Mouse (Mus musculus): ENCODE results near the gene Lipi.

Lipi gene

DNA sequence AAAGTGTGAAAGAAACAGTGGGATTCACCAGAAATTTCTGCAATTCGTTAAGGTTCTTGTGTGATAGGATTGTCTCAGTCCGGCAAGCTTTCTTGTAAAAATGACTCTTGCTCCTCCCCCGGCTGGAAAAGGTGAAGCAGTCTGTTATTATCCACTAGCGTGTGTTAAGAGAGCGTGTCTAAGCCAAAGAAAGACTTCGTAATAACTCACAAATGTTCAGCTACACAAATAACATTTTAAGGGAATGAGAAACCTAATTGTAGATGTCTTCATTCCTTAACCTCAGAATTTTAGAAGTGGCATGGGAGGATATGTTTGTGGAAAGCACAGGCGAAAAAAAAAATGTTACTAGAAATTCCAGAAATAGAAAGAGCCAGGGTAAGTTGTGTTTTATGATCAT, at the start of gene Lipi:
TSS of gene Lipi (minus strand) at position 101 of the 400 bp plus-strand sequence.
- no peak for DNase-seq

DNA sequence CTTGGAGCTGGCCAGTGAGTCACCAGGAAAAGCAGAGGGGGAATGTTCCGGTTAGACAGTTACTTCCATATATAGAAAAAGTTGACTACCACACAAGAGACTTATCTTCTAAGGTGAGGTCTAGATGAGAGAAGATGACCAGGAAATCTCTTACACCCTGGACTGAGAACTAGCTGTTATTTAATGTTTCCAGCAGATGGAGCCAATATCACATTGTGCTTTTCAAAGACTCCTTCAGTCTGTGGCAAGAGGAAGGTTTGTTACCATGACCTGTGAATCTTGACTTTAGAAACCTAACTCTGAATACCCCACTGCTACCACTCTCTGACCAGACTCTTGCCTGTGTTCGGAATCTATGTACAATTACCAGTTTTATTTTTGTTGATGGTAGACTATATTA, 42.0 kb upstream of the Lipi start:
- no peak for DNase-seq

DNA sequence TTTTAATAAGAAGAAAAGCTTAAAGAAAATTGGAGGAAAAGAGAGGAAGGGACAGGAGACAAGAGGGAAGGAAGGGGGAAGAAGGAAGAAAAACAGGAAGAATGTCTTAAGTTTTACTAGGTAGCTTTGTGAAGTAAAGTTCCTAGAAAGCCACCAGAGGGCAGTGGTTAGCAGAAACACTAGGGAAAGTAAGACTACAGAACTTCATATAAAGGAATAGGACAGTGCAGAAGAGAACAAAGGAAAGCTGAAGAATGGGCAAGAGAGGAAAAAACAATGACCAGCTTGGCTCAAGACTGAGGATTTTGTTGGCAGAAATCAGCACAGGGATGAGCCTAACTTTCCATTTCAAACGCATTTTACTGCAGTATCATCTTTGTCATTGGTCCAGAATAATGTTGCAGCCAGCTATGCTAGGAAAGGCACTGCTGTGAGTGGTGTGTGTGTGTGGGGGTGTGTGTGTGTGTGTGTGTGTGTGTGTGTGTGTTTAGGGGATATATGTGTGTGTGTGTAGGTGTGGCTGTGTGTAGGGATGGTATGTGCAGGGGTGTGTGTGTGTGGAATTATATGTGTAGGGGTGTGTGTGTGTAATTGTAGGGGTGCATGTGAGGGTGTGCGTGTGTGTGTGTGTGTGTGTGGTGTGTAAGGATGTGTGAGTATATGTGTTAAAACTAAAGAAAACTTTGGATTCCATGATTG, 31.9 kb upstream of the Lipi start:
- no peak for DNase-seq

DNA sequence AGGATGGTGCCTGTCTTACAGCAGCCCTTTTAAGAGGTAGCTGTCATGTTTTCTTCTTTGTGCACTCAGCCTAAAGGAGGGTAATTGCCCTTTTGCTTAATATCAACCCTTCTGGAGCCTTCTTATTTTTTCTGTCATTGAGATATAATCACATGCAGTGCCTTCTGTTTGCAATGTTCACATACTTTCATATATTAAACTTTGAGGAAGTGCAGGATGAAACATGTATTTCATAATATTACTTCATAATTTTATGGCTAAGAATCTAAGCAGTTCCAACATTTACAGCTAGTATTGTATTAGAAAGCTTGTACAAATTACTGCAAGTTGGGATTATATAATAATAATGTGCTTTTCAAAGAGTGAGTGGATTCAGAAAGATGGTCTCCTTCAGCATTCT, 26.7 kb upstream of the Lipi start:
- no peak for DNase-seq

DNA sequence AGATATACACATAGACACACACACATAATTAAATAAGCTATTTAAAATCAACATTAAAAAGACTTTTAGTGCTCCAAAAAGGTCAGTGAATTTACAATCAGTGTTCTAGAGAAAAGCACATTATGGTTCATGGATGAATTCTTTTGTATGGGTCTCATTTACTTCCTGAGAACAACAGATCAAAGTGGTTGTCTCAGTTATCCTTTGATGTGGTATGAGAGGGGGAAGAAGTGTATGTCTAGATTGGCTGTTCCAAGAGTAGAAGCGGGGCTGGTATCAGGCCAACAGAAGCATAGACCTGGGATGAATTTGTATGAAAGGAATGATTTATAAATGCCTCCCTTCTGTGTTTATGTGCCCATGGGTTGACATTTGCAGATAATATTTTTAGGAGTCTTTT, 20.6 kb upstream of the Lipi start:
- DNase-seq = no peak

DNA sequence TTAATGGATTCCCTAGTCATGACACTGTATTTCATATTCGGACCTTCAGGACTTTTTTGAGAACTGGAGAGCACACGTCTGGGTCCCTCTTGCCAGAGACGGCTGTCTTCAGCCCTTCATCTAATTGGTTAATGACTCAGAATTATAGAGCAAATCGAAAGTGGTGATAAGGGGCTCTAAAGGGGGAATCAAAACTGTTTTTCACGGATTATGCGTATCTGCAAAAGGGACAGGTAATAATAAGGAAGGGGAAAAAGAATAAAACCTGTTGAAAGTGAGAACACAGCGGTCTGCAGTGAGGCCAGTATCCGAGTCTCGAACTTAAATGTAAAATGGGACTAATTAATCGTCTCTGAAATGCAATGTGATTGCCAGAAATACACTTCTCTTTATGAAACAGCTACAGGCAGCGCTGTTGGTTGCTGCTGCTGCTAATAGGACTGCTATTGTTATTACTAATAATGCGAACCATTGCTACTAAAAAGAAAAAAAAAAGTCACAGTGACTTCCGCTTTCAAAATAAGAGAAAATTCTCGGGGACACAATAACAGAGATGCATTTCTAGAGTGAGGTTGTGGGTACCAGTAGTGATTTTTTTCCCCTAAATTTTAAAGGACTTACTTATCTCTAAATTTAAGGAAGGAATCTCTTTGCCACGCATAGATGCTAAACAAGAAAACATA, 7.8 kb upstream of the Lipi start:
- DNase-seq = no peak

DNA sequence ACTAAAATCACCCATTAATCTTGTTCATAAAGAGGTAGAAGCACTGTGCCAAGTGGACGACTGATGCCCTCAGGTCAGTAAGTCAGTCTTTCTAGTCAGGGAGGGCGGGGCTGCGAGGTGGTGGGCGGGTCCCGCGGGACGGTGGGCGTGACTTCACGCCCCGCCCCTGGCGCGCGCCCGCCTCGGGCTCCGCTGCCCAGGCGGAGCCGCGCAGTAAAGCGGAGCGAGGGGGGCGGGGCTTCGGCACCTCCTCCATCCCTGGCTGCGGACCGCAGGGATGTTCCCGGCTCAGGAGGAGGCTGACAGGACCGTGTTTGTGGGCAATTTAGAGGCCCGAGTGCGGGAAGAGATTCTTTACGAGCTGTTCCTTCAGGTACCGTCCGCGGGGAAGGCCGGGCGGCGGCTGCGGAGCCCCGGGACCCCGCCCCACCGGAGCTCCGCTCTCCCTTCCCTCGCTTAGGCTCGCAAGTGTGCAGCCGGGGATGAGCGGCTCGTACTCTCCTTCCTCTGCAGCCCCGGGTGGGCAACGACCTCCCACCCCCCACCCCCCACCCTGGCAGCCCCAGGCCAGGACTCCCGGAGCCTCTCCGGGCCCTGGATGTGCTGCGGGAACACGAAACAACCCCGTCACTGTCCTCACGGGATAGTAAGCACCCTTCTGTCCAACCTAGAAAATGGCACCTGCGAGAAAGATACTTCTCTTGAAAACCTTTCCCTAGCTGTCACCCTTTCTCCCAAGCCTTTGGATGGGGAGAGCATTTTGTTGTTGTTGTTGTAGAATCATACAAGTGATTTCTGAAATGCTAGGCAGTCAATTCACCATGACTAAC, 7.0 kb upstream of the Lipi start, which contains the start of gene Rbm11:
TSS of gene Rbm11 (plus strand) at position 174 of the 830 bp plus-strand sequence.
- peak; percentile 80 for DNase-seq

DNA sequence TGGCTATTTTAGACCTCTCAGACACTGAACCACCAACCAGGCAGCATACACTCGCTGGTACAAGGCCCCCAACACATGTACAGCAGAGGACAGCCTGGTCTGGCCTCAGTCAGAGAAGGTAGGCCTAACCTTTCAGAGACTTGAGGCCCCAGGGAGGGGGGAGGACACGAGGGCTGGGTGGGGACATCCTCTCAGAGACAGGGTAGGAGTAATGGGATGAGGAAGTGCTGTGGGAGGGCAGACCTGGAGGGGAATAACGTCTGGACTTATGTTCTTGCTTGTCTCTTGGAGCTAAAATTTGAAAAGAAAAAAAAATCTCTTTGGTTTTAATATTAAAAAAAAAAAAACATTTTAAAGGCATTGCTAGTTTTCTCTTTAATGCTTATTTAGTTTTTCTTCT, 605 bp upstream of the Lipi start:
- DNase-seq = no peak

DNA sequence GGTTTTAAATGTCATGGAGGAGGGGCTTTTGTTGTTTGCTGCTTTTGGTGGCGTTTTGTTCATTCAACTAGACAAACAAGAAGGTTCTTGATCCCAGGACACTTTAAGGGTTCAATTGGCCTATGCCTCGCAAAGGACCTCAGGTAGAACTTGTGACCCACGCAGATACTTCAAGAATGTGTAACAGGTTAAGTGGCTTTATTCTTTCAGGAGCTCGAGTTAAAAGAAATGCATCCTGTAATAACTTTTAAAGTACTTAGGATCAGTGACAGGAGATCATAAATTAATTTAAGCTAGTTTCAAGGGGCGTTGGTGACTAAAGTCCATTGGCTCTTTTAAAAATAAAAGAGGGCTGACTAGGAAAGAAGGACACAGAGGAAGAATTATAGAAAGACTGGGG, 3.6 kb downstream of the Lipi start:
- no peak for DNase-seq

DNA sequence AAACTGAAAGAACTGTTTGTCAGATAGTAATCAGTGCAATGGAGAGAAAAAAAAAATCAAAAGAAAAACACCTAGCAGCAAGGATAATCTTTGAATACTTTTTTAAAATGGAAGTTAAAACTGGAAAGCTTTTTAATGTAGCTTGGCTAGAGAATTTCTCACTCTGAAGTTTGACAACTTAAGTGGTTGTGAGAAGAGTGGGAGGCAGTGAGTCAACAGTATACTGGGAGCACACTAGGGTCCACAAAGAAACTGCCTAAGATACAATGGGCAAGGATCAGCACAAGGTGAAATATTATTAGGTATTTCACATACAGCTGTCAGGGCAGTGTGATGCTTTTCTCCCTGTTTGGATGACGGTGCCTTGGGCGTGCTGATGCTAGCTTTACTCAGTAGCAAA, 23.0 kb downstream of the Lipi start:
- no peak for DNase-seq

DNA sequence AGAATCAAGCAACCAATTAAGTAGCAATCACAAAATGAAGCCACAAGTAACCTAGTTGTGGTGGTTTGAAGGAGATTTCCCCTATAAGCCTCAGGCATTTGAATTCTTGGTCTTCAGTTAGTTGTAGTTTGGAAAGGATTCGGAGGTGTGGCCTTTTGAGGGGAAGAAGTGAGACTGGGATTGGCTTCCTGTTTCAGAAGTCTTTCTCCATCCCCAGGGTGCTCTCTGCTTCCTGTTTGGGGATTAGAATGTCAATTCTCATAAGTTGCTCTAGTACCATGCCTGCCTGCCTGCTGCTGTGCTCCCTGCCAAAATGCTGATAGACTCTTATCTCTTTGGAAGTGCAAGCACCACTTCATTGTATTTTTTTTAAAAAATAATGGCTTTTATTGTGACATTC, 40.6 kb downstream of the Lipi start:
- no peak for DNase-seq

DNA sequence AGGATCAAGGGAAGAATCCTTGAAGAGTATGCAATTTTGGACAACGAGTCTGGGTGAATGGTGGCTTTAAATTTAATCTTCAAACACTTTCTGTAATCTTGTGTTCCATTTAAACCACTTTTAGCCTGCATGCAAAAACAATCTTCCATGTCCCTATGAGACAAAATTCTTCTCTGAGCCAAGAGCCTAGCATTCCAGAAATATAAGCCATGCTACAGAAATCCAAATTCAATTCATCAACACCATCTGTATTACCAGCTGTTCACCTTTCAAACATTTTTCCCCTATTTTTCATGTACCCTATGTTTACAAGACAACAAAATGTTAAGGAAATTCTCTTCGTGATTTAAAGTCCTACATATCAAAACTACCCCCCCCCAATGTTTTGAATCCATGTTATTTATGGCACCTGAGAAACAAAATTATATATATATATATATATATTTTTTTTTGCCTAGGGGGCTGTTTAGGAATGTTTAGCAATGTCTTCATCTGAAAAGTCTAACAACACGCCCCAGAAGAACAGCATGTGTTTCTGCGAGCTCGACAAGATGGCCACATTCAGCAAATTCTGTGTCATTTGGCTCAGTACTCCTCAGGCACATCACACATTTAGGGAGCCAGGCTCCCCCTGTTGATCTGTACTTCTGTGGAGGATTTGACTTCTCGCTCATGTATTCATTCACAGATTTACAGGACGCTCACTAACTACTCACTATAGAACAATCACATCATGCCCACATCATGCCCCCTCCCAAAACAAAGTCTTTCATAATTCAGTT, 47.9 kb downstream of the Lipi start:
- no peak for DNase-seq

DNA sequence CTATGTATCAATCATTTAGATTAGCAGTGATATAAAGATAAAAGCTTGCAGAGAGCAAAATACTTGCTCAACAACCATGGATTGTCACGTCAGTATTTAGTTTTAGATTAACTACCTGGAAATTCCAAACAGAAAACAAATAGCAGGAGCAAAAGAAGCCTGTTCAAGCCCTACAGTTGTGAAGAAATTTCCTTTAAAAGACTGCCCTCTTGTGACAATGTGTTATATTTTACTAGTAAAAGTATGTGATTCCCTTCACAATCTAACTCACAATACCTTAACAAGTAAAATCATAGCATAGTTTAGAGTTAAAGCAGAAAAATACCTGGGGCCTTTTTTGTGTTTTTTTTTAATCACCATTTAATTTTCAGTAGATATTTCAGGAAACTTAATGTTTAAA, 54.2 kb downstream of the Lipi start:
- DNase-seq = no peak

DNA sequence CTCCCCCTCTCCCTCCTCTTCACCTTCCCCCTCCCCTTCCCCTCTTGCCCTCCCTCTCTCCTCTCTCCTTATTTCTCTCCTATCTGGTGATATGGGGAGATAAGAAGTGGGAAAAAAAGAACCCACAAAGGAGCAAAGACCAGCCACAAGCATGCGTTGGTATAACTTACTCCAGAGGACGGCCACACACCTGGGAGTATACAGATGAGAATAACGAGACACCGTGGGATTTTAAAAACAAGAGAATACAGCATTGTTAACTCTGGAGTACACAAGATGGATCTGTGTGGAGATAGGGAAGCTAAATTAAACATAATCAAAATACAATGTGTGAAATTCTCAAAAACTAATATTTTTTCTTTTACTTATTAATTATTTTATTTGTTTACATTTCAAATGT, 89.3 kb downstream of the Lipi start:
- no peak for DNase-seq
